Mouse (Mus musculus): ENCODE data around the gene Cpn2.
A peak's percentile ranks its signal among the peaks of the same experiment; 100 is the strongest.

Gene Cpn2

DNA sequence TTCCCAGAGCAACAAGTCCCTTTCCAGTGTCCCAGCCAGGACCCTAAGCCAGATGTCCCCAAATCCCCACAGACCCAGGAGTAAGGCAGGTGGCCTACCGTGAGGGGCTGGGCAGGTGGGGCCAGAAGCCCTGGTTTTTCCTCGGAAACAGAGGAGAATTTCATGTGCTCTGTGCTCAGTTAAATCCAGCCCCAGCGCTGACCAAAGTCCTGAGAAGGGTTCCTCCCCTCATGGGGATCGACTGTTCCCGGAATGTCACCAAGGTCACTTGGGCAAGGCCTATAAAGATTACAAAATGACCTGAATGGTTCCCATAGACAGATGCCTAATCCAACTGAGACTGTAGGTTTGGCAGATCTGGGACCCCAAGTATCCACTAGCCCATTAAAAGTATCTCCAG lies at the start of gene Cpn2:
TSS of gene Cpn2 (minus strand) at position 141 of the 400 bp plus-strand sequence.
- DNase-seq = no peak

DNA sequence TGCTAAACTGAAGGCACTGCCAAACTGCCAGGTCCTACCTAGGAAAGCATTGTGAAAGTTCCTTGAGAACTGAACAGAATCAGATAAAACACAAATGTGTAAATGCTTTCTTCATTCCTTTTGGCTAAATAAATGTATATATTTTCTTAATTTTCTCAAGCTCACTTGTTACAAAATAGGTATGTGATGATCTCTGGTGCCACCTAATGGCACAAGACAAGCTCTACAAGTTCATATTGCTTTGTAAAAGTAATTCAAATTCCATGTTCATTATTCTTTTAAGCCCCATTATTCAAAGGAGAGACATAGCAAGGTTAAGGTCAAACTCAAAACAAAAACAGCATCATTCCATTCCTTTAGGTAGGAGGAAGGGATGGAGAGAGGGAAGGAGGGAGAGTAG lies 46.9 kb upstream of the Cpn2 start:
- DNase-seq = peak; percentile 14

DNA sequence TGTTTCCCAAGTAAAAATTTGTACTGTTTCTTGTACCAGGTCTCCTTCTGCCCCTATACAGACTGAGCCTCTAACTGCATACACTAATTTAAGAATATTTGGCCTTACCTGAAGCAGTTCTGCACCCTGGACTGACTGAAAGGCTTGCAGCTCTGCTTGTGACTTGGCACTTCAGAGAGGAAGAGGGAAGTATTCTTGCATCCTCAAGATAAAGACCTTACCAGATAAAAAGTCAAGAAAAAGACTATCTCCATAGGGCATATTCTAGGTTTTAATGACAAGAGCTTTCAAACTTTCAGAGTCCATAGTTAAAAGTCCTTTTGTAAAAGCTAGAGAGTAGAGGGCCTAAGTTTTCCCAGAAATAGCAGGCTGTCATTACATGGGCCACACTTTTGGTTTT lies 43.3 kb upstream of the Cpn2 start, which contains the start of gene Gp5:
TSS of gene Gp5 (minus strand) at position 133 of the 400 bp plus-strand sequence.
- no peak for DNase-seq

DNA sequence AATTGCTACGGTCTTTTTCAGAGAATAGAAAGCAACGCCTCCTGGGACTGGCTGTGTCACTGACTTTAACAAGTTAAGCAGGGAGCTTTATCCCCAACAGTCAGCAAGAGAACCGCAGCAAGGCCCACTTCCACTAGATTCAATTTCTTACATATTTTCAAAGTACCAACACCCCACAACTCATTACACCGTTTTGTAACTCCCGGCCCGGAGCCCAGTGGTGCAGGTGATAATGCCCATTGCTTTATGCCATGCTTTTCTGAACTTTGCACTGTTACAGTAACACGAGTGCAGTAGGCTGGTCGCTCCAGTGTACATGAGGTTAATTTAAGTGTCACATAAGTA lies 42.8 kb upstream of the Cpn2 start:
- no peak for DNase-seq

- peak; percentile 13 for DNase-seq
These were observed 42.3 kb upstream of the Cpn2 start for GRCm38 (mm10) chr16:30309395-30310170.

DNA sequence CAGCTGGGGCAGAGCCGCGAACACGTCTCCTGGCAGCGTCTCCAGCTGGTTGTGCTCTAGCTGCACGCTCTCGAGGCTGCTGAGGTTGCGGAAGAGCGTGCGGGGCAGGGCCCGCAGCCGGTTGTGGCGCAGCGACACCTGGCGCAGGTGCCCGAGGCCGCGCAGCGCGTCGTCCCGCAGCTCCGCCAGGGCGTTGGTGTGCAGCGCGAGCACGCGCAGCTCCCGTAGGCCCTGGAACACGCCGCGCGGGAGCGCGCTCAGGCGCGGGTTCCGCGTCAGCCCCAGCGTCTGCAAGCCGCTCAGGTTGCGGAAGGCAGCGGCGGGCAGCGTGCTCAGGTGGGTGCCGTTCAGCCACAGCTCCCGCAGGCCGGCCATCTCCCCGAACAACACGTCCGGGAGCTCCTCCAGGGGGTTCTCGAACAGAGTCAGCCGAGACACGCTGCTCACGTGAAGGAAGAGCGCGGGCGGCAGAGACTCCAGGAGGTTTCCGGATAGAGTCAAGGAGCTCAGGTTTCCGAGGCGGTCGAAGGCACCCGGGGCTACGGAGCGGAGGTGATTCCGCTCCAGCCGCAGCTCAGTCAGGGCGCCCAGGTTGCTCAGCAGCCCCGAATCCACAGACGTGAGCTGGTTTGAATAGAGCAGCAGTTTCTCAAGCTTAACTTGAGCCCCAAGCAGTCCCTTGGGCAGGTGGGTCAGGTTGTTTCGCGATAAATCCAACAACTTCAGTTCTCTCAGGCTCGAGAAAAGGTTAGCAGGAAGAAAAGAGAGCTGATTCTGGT lies 41.5 kb upstream of the Cpn2 start:
- DNase-seq = peak; percentile 14

DNA sequence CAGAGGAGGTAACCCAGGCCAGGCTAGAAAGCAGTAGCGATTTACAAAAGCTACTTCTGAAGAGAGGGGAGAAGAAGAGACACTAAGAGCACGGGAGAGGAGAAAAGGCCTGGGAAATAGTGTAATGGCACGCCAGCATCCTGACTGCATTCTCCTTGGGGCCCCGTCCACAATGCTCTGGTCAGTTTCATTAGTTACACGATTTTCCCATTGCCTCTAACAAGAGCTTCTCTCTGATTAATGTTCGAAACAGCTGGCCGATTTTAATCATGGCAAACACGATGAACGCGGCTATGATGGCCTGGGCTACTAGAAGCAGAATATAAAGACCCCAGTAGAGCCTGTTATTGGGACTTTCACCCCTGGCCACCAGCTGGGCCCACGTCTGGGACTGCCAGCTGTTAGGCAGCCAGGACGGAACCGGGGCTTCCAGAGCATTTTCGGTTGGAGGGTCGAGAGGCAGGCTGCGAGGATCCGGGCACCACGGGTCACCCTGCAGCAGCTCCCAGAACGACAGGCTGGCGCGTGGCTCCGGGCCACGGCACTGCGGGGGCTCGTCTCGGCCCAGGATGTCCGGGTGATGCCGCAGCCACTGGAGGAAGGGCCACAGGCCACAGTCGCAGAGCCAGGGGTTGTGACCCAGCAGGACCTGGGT lies 40.8 kb upstream of the Cpn2 start:
- no peak for DNase-seq

GRCm38 (mm10) chr16:30307306-30307705 lies 40.0 kb upstream of the Cpn2 start:
- DNase-seq = no peak

DNA sequence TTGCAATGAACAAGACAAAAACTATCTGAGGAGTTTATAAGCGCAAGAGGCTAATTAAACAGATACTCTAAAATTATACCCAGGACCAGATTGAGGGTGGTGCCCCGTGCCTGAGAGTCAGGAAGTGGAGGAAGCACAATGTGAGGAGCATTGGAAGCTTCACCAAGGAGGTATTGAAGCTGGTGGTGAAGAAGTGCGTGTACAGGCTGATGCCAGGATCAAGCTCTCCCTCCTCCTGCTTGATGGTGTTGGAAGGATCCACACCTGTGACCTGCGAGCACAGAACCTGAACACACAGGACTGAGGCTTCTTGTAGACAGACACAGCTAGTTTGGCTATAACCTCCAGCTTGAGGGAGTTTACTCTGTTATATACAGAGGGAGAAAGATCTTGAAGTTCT lies 38.8 kb upstream of the Cpn2 start:
- no peak for DNase-seq

- DNase-seq = no peak
These were observed 36.9 kb upstream of the Cpn2 start for GRCm38 (mm10) chr16:30304236-30304635.

DNA sequence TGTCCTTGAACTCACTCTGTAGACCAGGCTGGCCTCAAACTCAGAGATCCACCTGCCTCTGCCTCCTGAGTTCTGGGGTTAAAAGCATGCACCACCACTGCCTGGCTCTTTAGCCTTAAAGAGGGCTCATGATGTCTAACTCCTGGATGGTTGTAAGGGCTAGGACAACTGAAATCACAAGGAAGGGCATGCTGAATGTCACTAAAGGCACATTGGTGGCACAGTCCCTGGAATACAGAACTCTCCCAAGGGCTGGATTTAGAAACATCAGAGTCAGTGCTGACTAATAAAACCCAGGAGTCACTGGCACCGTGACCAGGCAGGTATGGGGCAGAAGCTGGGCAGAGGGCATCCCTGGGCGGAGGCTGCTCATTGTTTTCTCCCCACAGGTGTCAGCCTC lies 36.1 kb upstream of the Cpn2 start:
- DNase-seq = no peak

- no peak for DNase-seq
These were observed 35.4 kb upstream of the Cpn2 start for GRCm38 (mm10) chr16:30302686-30303085.

DNA sequence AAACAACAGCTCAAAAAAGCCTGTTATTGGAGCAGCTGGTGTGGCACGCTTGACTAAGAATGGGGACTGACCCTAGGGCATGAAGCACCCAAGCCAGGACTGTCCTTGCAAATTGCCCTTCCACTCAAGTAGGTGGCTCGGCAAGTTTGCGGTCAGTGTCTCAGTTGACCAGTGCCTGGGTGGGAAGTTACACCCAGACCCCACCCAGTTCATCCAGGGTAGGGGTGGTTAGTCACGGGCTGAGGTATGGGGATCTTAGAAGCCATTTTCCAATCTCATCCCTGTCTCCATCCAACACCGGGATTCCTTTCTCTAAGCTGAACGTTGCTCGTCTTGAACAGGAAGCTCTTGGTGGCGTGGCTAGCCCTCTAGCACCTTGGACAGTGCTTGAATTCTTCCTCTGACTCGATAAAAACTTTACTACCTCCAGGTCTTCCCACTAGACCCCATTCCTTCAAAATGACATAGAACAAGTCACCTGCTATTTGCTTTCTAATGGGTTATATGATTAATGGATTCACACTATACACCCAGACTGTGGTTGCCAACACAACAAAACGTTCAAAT lies 32.5 kb upstream of the Cpn2 start:
- no peak for DNase-seq

GRCm38 (mm10) chr16:30297450-30297849 lies 30.2 kb upstream of the Cpn2 start:
- no peak for DNase-seq

DNA sequence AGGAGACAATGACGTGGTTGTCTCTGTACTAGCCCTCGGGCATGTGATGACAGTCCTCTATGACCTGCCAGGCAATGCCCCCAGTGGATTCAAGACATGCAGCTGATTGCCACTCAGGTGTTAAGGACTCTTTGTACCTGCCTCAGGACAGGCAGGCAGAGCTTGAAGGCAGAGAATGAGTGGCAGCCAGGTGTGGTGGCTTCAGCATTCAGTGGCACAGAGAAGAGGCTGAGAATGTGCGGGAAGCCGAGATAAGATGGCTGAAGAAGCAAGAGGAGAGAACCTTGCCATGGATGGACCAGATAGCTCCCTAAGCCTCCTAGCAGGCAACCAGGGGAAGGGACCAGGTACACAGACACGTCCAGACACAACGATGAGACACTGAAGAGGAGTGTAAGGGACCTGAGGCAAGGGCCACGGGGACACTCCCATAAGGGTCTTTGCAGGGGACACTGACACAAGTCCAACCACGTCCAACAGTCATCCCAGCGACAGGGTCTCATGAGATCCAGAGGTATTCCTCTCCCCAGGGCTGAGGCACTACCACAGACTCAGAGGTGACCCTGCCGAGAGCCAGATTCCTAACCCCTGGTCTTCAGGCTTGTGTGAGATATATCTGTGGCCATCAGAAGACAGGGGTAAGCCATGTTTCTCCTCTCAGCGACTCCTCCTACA lies 29.4 kb upstream of the Cpn2 start:
- no peak for DNase-seq

- DNase-seq = no peak
These were observed 27.8 kb upstream of the Cpn2 start for GRCm38 (mm10) chr16:30295106-30295505.

- DNase-seq = no peak
These were observed 23.1 kb upstream of the Cpn2 start for GRCm38 (mm10) chr16:30290436-30290835.

DNA sequence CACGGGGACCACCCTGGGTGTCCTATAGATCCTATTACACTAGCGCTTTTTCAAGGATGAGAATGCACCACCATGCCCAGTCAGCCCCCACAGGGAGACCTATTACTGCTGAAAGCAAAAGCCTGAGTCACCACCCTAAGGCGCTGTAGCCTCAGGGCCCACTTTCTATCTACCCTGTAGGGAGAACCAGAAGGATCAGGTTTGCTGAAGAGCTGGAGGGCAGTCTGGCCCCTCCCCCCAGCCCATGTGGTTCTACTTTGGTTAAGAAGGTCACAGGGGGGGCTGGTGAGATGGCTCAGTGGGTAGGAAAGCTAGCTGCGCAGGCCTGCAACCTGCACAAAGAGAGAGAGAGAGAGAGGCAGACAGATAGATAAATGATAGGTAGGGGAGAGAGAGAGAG lies 18.4 kb upstream of the Cpn2 start:
- DNase-seq = no peak

DNA sequence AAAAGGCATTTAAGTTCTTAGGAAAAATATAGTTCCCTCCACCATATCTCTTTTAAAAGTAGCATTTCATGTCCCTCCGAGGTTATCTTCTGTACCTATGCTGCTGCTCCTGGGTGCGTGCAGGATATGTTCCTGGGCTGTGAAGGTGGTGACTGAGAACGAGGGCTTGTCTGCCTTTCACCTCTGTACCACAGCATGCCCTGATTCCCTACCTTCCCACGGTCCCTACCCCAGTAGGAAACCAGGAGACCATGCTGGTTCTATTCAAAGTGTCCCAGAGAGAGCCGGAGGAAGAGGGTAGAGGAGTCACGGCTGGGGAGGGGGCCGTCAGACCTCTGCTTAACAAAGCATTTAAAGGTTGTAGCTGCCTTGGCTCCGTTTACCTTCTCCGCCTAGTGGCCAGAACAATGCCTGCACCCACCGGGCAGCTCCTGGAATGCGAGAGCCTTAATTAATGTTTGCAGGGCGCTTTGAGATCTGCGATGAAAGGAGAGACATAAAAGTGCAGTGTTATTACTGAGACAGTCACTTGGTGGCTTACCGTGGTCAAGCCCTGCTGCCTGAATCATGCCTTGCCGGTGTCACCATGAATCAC lies 16.5 kb upstream of the Cpn2 start:
- peak; percentile 41 for DNase-seq

DNA sequence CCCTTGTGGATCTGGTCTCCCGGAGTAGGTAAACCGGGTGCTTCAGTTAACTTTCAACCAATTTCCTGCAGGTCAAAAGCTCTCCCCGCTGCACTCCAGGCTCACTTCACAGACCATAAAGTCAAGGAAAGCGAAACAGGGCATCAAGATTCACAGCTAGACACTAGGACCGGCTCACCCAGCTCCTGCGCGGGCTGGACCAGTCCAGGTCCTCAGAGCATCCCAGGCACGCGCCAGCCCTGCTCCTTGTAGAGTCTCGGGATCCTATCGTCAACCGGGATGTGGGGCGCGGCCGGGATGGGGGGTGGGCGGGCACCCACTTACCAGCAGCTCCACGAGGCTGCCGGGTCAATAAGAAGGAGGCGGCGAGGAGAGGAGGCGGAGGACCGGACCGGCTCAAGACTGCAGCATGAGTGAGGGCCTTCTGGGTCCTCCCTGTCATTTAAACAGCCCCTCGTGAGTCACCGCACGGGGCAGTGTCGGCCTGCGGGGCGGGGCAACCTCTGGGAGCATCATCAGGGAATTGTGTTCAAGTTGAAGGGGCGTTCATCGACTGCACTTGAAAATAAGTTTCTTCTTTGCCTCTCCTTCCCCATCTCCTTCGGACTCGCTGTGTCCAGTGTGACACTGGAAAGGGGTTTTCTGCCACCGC lies 15.7 kb upstream of the Cpn2 start, which contains the start of gene Lrrc15:
TSS of gene Lrrc15 (minus strand) at position 413 of the 652 bp plus-strand sequence.
- no peak for DNase-seq

DNA sequence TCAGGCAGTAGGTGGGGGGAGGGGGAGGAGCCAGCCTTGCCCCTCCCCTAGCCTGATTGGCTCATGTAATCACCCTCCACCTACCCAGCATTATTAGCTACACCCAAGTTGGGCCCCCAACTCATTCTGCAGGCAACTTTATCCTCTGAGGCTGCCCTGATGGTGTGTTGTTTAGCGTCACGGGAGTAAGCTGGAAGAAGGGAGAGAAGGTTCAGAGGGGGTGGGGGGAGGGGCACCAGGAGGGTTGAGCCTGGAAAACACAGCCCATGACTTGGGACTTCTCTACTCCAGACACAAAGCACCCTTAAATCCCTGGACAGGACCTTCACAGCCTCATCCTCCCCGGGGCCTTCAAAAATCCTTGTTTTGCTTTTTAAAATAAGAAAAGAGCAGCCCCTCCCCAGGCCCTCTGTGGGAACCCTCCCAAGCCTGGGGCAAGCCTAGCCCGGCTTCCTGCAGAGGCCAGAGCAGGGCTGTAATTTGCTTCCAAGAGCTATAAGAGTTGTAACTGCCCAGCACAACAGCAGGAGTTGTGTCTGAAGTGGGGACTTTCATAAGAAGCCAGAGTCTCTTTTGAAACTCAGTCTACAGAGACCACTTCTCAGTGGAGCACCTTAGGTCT lies 13.5 kb upstream of the Cpn2 start:
- no peak for DNase-seq

Data from kidney, adult 9 months (tissue).